Mouse (Mus musculus) cerebellum, postnatal 10 days (tissue): Measurements from ENCODE around the gene BC025920.
A peak's percentile ranks its signal among the peaks of the same experiment; 100 is the strongest.

Source experiments
- DNase-seq, 2 experiments: peaks; one replicate each; pipeline ENCODE4 v3.0.0; 2021; ENCODE audit warnings: mixed read lengths in 2 of 2

BC025920 gene

GRCm38 (mm10) chr10:81605974-81606751 lies at the start of gene BC025920:
TSS of gene BC025920 (plus strand) at chr10:81606270.
- DNase-seq = peak; percentile 96 to 97

- DNase-seq = peak in 1 of 2 experiments; percentile 64
Observed at GRCm38 (mm10) chr10:81556282-81556681, 49.8 kb upstream of the BC025920 start.

- no peak for DNase-seq
Observed at GRCm38 (mm10) chr10:81557491-81557890, 48.6 kb upstream of the BC025920 start.

- DNase-seq = peak; percentile 87 to 91
Observed at GRCm38 (mm10) chr10:81559163-81559626, 46.9 kb upstream of the BC025920 start, which contains the start of gene Aes. TSS of gene Aes (plus strand) at chr10:81559488.

GRCm38 (mm10) chr10:81559627-81560539 lies 46.2 kb upstream of the BC025920 start:
- peak; percentile 83 to 84 for DNase-seq

- no peak for DNase-seq
Observed at GRCm38 (mm10) chr10:81560719-81561459, 45.2 kb upstream of the BC025920 start.

GRCm38 (mm10) chr10:81562411-81562810 lies 43.7 kb upstream of the BC025920 start:
- no peak for DNase-seq

GRCm38 (mm10) chr10:81563481-81563880 lies 42.6 kb upstream of the BC025920 start:
- DNase-seq = no peak

- DNase-seq = peak; percentile 83 to 85
Observed at GRCm38 (mm10) chr10:81564216-81564615, 41.9 kb upstream of the BC025920 start.

GRCm38 (mm10) chr10:81564734-81565133 lies 41.3 kb upstream of the BC025920 start:
- DNase-seq = peak; percentile 73 to 78

GRCm38 (mm10) chr10:81565257-81566228 lies 40.5 kb upstream of the BC025920 start:
- DNase-seq = no peak

- DNase-seq = peak; percentile 68 to 79
Observed at GRCm38 (mm10) chr10:81568381-81569191, 37.5 kb upstream of the BC025920 start.

- no peak for DNase-seq
Observed at GRCm38 (mm10) chr10:81569507-81570237, 36.4 kb upstream of the BC025920 start.

- no peak for DNase-seq
Observed at GRCm38 (mm10) chr10:81570238-81570800, 35.8 kb upstream of the BC025920 start.

- DNase-seq = peak; percentile 99
Observed at GRCm38 (mm10) chr10:81570831-81571500, 35.1 kb upstream of the BC025920 start.

GRCm38 (mm10) chr10:81571501-81571876 lies 34.6 kb upstream of the BC025920 start:
- DNase-seq = peak; percentile 100

- peak in 1 of 2 experiments; percentile 57 for DNase-seq
Observed at GRCm38 (mm10) chr10:81572133-81572671, 33.9 kb upstream of the BC025920 start.

- peak; percentile 62 to 67 for DNase-seq
Observed at GRCm38 (mm10) chr10:81572975-81573374, 33.1 kb upstream of the BC025920 start.
